Mouse (Mus musculus) kidney, adult 2 months (tissue): ENCODE measurements at regions not wholly inside any gene's neighbourhood (a gene's known extent, or its start where the extent isn't known, plus 50 kb on each side); places are given as distances from the start of the nearest gene placed in this dataset.

ENCODE experiments used
- CTCF ChIP-seq: fragments of 200-500 bp; conservative IDR thresholded peaks from 2 replicates; pipeline ENCODE4 v1.5.1; 2011; ENCODE audit warnings: low read depth, mild to moderate bottlenecking, control low read depth, low read length, moderate library complexity, mixed read lengths; ENCODE audit not compliant: insufficient read depth, insufficient read length
- POLR2A ChIP-seq: fragments of 200-500 bp; IDR thresholded peaks from one replicate; pipeline ENCODE4 v1.6.1; 2011; ENCODE audit warnings: low read depth, low read length, control low read depth

- TF ChIP-seq CTCF (no peak), POLR2A (no peak)
These were observed 120.9 kb upstream of the Trpc7 start for GRCm38 (mm10) chr13:57016465-57017272.
